Mouse (Mus musculus): ENCODE measurements around the gene Nav1.

DNA sequence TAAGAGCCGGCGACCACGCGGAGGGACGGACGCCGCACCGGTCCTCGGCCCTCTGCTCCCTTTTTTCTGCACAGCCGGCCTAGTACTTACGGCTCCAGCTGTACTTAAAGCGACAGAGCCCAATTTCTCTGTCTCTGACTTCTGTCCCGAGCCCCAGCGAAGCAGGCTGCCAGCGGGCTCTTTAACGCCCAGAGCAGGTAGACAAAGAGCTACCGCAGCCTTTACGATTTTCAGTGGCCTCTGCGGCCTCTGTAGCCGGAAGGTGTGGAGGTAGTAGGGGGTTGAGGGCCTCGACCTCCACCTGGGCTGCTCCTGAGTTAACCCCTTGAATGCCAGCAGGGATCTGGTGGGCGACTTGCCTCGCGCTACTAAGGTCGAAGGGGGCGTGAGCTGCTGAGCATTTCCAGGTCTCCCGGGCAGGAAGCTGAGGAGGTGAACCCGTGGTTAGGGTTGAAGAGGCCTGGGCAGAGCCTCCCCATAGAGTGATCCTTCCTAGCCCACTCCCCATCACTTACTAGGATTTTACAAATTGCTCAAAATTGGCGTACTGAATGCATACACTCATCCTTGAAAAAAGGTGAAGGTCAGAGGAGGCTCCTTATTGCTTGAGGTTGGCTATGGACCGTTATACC, 96.6 kb downstream of the Nav1 start:
- TF ChIP-seq CTCF (IDR thresholded peaks at IDR 0.05; ENCODE audit: low read depth, low read length) = no peak
- TF ChIP-seq POLR2A (IDR thresholded peaks at IDR 0.05; ENCODE audit: extremely low read depth, insufficient read depth, low read length) = no peak

Data from liver, adult 2 months (tissue).